Mouse (Mus musculus): ENCODE measurements at regions not wholly inside any gene's neighbourhood (a gene's known extent, or its start where the extent isn't known, plus 50 kb on each side); places are given as distances from the start of the nearest gene placed in this dataset.
"Not testable (repeated sequence)": the region's sequence is repeated elsewhere in the genome, so short reads cannot be mapped to it uniquely, and the experiment has no call there.

DNA sequence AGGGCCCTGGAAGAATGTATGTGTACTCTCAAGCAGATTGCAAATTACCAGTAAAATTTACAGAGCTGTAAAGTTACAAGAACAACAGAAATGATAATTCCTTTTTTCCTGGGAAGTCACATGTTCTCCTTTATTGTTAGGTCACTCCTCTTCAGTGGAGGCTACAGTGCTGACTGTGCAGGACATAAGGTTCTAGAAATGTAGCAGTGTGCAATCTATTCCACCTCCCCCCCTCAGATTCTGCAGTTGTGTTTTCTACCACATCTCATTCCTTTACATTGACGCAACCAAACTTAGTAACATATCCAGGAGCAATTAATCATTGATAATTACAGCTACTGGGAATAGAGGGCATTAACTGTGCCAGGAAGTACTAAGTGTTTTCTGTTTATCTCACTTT is 385.3 kb upstream of the Tnc start:
- 77% methylated on average over 1 of the region's 1 CpGs for WGBS
- H3K36me3 ChIP-seq (replicated peaks) = no peaks in the 10 kb centered on the region

DNA sequence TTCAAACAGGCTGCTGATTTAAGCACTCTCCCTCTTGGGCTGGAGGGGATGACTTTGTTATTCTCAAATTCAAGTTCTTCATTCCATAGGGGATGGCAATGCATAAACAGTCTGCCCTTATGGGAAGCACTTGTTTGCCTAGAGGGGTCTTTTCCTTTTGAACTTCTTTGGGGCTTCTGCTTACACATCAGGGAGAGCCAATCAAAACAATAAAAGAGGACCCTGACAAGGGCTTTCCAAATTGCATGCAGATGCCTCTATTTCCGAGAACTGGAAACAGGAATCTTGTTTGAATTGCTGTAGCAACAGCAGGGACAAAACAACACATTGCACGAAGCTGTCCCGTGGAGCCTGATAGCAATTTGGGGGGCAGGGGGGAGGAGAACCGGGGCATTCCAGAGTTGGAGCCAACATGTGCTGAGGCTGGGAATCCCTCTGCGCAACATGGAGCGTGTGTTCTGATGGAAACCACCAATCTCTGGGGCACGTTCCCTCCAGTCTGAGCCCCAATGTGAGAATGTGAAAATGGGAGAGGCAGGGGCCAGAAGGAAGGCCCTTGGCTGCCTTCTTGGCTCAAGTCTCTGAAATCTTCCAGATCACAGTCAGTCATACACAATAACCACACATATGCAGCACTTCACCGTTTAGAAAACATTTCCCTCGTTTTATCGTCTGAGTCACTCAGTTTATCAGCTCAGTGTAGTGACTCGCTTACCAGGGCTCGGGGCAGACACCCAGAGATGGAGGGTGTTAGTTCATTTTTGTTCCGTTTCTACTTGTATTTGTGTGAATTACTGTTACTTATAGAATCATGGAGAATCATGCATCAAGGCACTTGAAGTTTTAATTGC is 391.2 kb upstream of the Tnc start:
- Histone ChIP-seq H3K4me3 (no peak overlapping the region), H3K4me1 (peaks cover 20% of the 10 kb centered on the region), H3K9me3 (no peaks in the 10 kb centered on the region), H3K36me3 (replicated peaks) (no peaks in the 10 kb centered on the region), H3K27ac (replicated peaks) (peak overlapping the region; percentile 84), H3K27me3 (replicated peaks; ENCODE audit: low read depth, poor library complexity, severe bottlenecking) (no peaks in the 10 kb centered on the region)
- 46% methylated on average over 13 of the region's 13 CpGs for WGBS
- peak; percentile 85 for DNase-seq (ENCODE audit: low spot score)

More for the DNA sequence above, 385.3 kb upstream of the Tnc start:
- DNase-seq (ENCODE audit: low spot score) = no peak
- Histone ChIP-seq H3K27ac (replicated peaks) (no peak overlapping the region), H3K4me1 (peaks cover 2% of the 10 kb centered on the region; the same call in 1 of the 2 replicates), H3K4me3 (no peak overlapping the region), H3K9me3 (no peaks in the 10 kb centered on the region), H3K27me3 (replicated peaks; ENCODE audit: low read depth, poor library complexity, severe bottlenecking) (no peaks in the 10 kb centered on the region)

DNA sequence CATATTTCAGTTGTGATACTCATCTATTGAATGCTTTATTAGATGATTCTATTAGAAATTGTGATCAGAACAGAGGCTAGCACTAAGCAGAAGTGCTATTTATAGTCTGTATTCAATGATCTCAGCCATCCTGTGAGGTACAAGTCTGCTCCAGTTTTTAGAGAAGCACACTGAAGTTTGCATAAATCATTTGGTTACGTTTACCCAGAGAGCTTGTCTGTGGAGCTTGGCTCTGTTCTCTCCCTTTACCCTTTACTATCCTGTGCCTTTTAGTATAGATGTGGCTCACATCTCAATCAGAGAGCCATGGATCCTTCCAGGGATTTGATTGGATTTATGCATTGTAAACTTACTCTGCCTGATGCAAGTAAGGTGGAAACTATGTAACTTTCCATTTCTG is 404.6 kb upstream of the Tnc start:
- no peaks in the 10 kb centered on the region for H3K36me3 ChIP-seq (replicated peaks)
- DNase-seq (ENCODE audit: low spot score) = no peak
- no peak overlapping the region for H3K4me3 ChIP-seq
- H3K4me1 ChIP-seq = no peaks in the 10 kb centered on the region
- no peaks in the 10 kb centered on the region for H3K9me3 ChIP-seq
- no peaks in the 10 kb centered on the region for H3K27me3 ChIP-seq (replicated peaks; ENCODE audit: low read depth, poor library complexity, severe bottlenecking)
- 84% methylated on average over 1 of the region's 1 CpGs for WGBS
- H3K27ac ChIP-seq (replicated peaks) = no peak overlapping the region

DNA sequence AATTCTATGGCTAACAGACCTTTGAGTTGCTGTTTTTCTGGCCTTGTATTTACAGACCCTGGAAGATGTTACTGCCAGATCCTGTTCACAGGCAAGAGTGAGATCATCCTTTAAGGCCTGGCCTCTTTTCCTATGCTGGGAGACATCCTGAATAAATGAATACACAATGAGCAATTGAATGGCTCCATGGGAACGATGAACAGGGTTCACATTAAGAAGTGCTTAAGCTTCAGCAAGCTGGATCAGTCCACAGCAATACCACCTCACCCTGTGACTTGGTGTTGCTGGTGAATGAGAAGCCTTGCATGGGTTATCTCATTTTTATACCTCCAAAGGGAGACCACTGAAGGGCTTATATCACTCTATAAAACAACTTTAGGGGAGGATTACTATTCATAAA is 405.1 kb upstream of the Tnc start:
- H3K27me3 ChIP-seq (replicated peaks; ENCODE audit: low read depth, poor library complexity, severe bottlenecking) = no peaks in the 10 kb centered on the region
- H3K4me3 ChIP-seq = no peak overlapping the region
- H3K36me3 ChIP-seq (replicated peaks) = no peaks in the 10 kb centered on the region
- H3K4me1 ChIP-seq = no peaks in the 10 kb centered on the region
- 66% methylated on average over 1 of the region's 1 CpGs for WGBS
- H3K9me3 ChIP-seq = no peaks in the 10 kb centered on the region
- no peak for DNase-seq (ENCODE audit: low spot score)
- no peak overlapping the region for H3K27ac ChIP-seq (replicated peaks)

DNA sequence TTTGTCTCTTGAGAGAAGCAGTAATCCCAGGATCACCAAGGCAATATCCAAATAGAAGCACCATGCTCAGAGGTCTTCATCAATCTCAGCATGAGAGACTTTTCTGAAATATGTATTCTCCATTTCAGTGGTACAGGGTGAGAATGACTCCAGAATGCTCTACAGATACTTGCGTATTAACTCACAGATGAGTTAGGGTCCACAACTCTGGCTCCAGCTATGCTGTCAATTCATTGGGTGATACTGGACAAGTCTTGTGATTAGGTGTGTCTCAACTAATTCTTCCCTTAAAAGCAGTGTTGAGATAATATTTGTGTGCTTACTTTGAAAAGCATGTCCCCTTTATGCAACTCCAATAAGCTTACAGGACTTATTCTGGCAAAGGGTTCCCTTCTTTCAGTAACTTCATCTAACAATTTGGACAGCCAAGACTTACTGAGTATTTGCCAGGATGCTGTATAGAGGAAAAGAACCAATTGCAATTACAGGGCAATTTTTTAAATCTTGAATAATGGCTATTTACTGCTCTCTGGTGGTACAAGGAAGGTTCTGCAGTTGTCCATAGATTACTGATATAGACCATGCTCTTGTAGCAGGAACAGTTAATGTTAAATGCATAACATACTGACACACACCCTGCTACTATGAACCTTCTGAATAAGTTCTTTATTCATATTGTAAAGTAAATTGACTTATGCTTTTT is 445.6 kb upstream of the Tnc start:
- DNase-seq (ENCODE audit: low spot score) = no peak
- no peaks in the 10 kb centered on the region for H3K27me3 ChIP-seq (replicated peaks; ENCODE audit: low read depth, poor library complexity, severe bottlenecking)
- no peaks in the 10 kb centered on the region for H3K4me1 ChIP-seq
- H3K4me3 ChIP-seq = no peak overlapping the region
- WGBS = 97% methylated on average over 1 of the region's 1 CpGs
- no peak overlapping the region for H3K27ac ChIP-seq (replicated peaks)
- no peaks in the 10 kb centered on the region for H3K36me3 ChIP-seq (replicated peaks)
- no peaks in the 10 kb centered on the region for H3K9me3 ChIP-seq

DNA sequence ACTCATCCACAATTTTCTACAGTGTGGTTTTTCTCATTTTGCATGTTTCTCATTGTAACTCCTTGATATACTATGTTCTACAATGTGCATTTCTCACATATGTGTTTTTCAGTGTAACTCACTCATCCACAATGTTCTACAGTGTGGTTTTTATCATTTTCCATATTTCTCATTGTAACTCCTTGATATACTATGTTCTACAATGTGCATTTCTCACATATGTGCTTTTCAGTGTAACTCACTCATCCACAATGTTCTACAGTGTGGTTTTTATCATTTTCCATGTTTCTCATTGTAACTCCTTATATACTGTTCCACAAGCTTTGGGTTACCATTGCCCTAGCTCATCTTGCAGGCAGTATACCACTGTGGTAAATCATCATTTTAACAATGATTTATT is 450.9 kb upstream of the Tnc start:
- not testable (repeated sequence) for H3K27me3 ChIP-seq (replicated peaks; ENCODE audit: low read depth, poor library complexity, severe bottlenecking); H3K4me3 ChIP-seq; H3K27ac ChIP-seq (replicated peaks); H3K9me3 ChIP-seq; DNase-seq (ENCODE audit: low spot score); H3K36me3 ChIP-seq (replicated peaks); H3K4me1 ChIP-seq

DNA sequence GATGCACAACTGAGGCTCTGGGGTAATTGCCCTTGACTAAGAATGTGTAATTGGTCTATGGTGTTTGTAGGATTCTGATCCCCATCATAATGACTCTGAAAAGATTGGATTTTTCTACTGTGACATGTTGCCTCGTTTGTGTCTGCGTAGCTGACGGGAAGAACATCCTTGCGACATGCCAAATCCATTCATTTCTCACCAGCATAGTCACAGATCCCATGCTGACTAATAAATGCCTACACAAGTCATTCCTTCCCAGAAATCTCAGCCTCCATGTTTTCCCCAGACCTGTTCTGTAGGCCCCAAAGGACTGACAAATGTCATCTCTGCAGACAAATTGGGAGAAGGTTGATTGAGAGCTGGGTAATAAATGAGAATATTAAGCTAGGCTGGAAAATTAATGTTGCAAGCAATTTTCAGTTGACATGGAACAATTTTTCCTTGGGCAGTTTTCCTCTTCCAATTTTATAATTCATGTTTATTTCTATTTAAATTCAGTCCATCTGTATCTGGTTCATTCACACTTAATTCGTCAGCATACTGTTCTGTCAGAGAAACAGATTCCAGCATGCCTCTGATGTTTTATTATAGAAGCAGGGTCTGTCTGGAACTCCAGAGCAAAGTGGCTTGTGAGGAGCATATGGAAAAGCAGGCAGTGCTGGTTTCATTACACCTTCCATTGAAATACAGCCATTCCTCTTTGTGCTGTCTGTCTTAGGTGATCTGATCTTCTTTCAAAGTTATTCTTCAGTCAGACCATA is 454.0 kb upstream of the Tnc start:
- Histone ChIP-seq H3K36me3 (replicated peaks) (no peaks in the 10 kb centered on the region), H3K27ac (replicated peaks) (no peak overlapping the region), H3K4me1 (no peaks in the 10 kb centered on the region), H3K9me3 (no peaks in the 10 kb centered on the region), H3K27me3 (replicated peaks; ENCODE audit: low read depth, poor library complexity, severe bottlenecking) (no peaks in the 10 kb centered on the region), H3K4me3 (no peak overlapping the region)
- no peak for DNase-seq (ENCODE audit: low spot score)
- 93% methylated on average over 5 of the region's 5 CpGs for WGBS

DNA sequence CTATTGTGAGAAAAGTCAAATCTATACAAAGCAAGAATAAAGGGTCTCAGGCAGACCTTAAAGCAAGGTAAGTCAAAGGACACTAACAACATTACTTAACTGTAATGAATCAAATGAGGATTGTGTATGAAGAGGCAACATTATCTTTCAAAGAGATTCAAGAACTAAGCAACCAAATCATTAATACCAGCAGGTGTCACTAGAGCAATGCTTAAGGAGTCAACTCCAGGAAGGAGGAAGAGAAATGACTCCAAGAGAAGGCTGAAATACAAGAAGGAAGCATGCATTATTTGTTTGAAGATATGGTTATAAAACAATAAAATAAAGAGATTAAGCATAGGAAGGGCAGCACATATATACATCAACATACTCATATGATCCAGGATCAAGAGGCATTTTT is 475.1 kb upstream of the Tnc start:
- Histone ChIP-seq H3K4me3 (no peak overlapping the region), H3K27me3 (replicated peaks; ENCODE audit: low read depth, poor library complexity, severe bottlenecking) (no peaks in the 10 kb centered on the region), H3K36me3 (replicated peaks) (no peaks in the 10 kb centered on the region), H3K27ac (replicated peaks) (no peak overlapping the region), H3K9me3 (no peaks in the 10 kb centered on the region), H3K4me1 (no peaks in the 10 kb centered on the region)
- no peak for DNase-seq (ENCODE audit: low spot score)

DNA sequence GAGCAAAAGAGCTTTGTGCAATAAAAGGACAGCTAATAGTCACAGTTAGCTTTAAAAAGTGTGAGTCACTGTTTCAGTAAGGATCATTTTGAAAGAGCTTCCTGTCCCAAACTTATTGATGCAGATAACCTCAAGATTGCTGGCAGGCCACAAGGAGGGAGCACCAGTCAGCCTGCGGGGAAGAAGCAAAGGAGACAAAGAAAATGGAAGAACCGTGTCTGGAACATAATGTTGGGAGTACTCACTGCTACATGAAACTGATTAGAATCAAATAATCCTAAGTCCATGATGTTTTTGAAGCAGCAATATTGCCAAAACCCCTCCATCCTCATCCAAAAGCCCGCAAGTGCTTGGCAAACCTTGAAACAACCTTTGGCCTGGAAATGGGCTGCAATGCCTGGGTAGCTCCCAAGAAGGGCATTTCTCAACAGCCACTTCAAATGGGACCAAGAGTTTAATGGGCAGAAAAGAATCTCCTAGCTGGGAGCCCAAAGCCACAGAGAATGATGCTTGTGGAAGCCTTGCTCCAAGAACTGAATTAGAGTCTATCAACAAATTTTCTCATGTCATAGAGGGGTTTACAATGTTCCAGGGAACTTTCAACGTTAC is 481.0 kb upstream of the Tnc start:
- 80% methylated on average over 4 of the region's 4 CpGs for WGBS
- Histone ChIP-seq H3K4me1 (no peaks in the 10 kb centered on the region), H3K36me3 (replicated peaks) (no peaks in the 10 kb centered on the region), H3K9me3 (no peaks in the 10 kb centered on the region), H3K27ac (replicated peaks) (no peak overlapping the region), H3K4me3 (no peak overlapping the region), H3K27me3 (replicated peaks; ENCODE audit: low read depth, poor library complexity, severe bottlenecking) (no peaks in the 10 kb centered on the region)
- DNase-seq (ENCODE audit: low spot score) = no peak

DNA sequence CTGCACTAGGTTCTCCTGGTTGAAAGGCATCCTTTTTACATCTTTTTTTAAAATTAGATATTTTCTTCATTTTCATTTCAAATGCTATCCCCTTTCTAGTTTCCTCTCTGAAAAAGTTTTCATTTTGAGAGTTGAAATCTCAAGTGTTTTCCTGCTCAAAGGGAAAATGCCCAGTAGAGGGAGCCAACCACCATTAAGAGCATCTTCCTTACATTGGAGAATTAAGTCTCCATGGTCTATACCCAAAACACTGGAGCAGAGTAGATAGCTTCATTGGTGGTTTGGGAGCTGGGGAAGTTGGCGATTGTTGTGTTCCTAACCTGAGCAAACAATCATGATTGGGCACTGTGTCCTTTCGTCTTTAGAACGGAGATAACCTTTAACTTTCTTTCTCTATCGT is 483.8 kb upstream of the Tnc start:
- H3K27ac ChIP-seq (replicated peaks) = no peak overlapping the region
- no peaks in the 10 kb centered on the region for H3K9me3 ChIP-seq
- DNase-seq (ENCODE audit: low spot score) = peak; percentile 26
- no peaks in the 10 kb centered on the region for H3K4me1 ChIP-seq
- no peak overlapping the region for H3K4me3 ChIP-seq
- H3K27me3 ChIP-seq (replicated peaks; ENCODE audit: low read depth, poor library complexity, severe bottlenecking) = no peaks in the 10 kb centered on the region
- WGBS = 80% methylated on average over 4 of the region's 4 CpGs
- no peaks in the 10 kb centered on the region for H3K36me3 ChIP-seq (replicated peaks)

DNA sequence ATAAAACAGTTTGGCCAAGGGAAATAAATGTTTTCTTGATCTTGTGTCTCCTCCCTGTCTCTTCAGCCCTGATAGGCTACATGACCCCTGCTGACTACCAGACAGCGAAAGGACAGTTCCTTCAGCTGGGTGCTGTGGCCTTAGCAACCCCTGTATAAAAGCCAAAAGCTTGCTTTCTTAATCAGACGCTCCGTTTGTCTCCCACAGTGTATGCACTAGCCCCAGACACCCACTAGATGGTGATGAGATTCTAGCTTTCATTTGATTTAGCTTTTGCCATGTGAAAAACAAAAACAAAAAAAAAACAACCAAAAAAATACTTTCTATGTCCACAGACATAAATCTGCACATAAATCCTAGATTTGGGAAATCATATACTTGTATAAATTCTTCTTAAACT is 486.2 kb upstream of the Tnc start:
- no peak for DNase-seq (ENCODE audit: low spot score)
- WGBS = 44% methylated on average over 3 of the region's 3 CpGs

DNA sequence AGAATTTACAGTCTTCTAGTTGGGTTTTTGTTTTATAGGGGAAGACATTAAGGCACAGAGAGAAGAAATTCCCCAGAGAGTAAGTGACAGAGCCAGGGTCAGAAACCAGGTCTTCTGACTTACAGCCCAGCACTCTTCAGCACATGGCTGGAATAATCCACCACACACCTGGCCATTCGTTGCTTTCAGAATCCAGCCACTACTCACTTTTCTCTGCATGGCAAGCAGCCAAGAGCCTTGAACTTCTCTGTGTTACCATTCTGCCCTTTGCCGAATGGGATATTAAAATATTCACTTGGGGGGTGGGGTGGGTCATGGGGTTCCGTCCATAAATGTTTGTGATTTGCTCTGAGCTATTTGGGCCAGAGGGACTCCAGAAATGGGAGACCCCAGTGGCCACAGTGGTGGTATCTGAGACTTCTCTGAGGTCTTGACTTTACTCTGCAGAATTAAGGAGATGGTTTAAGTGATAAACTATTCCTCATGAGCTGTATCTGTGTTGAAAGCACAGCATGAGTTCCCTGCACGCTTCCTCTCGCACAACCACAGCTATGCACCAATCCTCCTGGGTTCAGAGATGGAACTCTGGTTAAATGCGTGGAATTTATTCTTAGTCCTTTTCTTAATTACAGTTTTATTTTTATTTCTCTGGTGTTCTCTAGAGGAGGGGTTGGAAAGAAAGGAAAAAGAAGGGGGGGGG is 488.9 kb upstream of the Tnc start:
- H3K9me3 ChIP-seq = no peaks in the 10 kb centered on the region
- 71% methylated on average over 6 of the region's 6 CpGs for WGBS
- no peak for DNase-seq (ENCODE audit: low spot score)
- no peaks in the 10 kb centered on the region for H3K4me1 ChIP-seq
- H3K36me3 ChIP-seq (replicated peaks) = no peaks in the 10 kb centered on the region
- H3K27me3 ChIP-seq (replicated peaks; ENCODE audit: low read depth, poor library complexity, severe bottlenecking) = no peaks in the 10 kb centered on the region
- no peak overlapping the region for H3K4me3 ChIP-seq
- no peak overlapping the region for H3K27ac ChIP-seq (replicated peaks)

More for the DNA sequence above, 486.2 kb upstream of the Tnc start:
- Histone ChIP-seq H3K4me1 (no peaks in the 10 kb centered on the region), H3K27me3 (replicated peaks; ENCODE audit: low read depth, poor library complexity, severe bottlenecking) (no peaks in the 10 kb centered on the region), H3K9me3 (no peaks in the 10 kb centered on the region), H3K27ac (replicated peaks) (no peak overlapping the region), H3K4me3 (no peak overlapping the region), H3K36me3 (replicated peaks) (no peaks in the 10 kb centered on the region)
